13 mouse cellular contexts compared by ENCODE assay signal in the genomic region with DNA sequence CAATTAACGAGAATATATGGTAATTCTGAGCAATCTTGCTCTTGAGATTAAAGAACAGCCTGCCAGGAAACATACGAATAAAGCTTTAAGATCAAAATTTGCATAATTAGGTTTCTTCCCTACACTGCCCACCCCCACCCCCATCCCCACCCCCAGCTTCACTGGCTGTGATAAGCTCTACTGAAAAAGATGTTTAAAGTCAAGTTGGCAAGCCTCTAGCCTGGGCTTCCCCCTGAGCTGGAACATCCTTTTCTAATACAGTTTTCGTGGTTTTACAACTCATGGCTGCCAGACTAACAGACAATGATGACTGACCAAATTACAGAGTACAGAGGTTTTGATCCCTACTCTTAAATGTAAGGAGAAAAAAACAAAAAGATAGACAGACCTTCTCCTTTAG.
"Had no signal": no experiment of that assay in that cellular context is flagged by ENCODE, and none has a peak within 500 bp of the region (broad histone marks: within the 10 kb centered on the region; RNA-seq: fewer than 3 reads in every experiment).

No protein-coding gene starts in this region.

- H3K4me2 ChIP-seq: intestine, embryonic 15.5 days; kidney, embryonic 15.5 days; limb, embryonic 13.5 days; midbrain, embryonic 13.5 days; neural tube, embryonic 15.5 days had no signal

- H3K27me3 ChIP-seq: intestine, embryonic 15.5 days; kidney, embryonic 15.5 days; limb, embryonic 13.5 days; midbrain, embryonic 13.5 days; neural tube, embryonic 15.5 days had no signal

- H3K36me3 ChIP-seq: intestine, embryonic 15.5 days; kidney, embryonic 15.5 days; limb, embryonic 13.5 days; midbrain, embryonic 13.5 days; neural tube, embryonic 15.5 days had no signal

- ATAC-seq: midbrain, embryonic 13.5 days had no signal

- H3K9me3 ChIP-seq: intestine, embryonic 15.5 days; kidney, embryonic 15.5 days; limb, embryonic 13.5 days; midbrain, embryonic 13.5 days; neural tube, embryonic 15.5 days had no signal

- H3K4me3 ChIP-seq: intestine, embryonic 15.5 days; kidney, embryonic 15.5 days; limb, embryonic 13.5 days; midbrain, embryonic 13.5 days; neural tube, embryonic 15.5 days had no signal

- H3K9ac ChIP-seq: intestine, embryonic 15.5 days; kidney, embryonic 15.5 days; limb, embryonic 13.5 days; midbrain, embryonic 13.5 days; neural tube, embryonic 15.5 days had no signal

- H3K4me1 ChIP-seq: intestine, embryonic 15.5 days; kidney, embryonic 15.5 days; midbrain, embryonic 13.5 days; neural tube, embryonic 15.5 days had no signal

- H3K27ac ChIP-seq: intestine, embryonic 15.5 days; kidney, embryonic 15.5 days; limb, embryonic 13.5 days; midbrain, embryonic 13.5 days; neural tube, embryonic 15.5 days had no signal

- DNase-seq: kidney, adult 18-20 months; kidney, postnatal 14 days; left cerebral cortex, postnatal 4 days; lung, adult 18-20 months; lung, postnatal 36 days; right cerebral cortex, adult 18-20 months; right cerebral cortex, postnatal 25 days; thymus, postnatal 36 days had no signal
